Mouse (Mus musculus): Measurements from ENCODE around the gene Dnah17. TPM values are rescaled to one million over a fixed set of nuclear protein-coding genes. Genes with fewer than 3 reads are reported as not detected.

Dnah17 gene
- total and polyA plus RNA-seq, 3 experiments: 0.08 to 0.26 (median 0.11) TPM

DNA sequence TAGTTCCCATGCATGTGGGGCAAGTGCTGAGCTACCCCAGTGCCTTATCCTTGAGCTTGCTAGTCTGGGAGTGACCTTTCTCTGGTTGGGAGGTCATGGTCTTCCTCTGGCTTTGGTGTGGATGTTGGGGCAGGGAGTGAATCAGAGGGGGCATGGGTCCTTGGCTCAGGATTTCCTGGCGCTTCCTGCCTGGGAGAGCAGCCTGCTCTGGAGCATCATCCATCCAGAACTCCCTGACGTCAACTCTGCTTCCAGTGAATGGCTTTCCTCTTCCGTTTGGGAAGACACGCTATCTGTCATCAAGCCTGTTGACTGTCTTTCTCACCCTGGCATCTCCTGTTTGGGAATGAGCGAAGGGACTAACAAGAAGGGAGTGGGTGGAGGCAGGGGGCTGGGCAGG lies 148.0 kb downstream of the Dnah17 start:
- Histone ChIP-seq H3K36me3 (ENCODE audit: control insufficient read depth, insufficient read depth, low read length) (no peaks in the 10 kb centered on the region), H3K4me3 (no peak overlapping the region), H3K9ac (ENCODE audit: low read depth, low read length) (no peak overlapping the region), H3K27me3 (ENCODE audit: control insufficient read depth, insufficient read depth, low read length) (no peaks in the 10 kb centered on the region), H3K4me1 (ENCODE audit: control insufficient read depth, insufficient read depth, low read length) (no peaks in the 10 kb centered on the region), H3K27ac (no peak overlapping the region), H3K79me2 (replicated peaks; ENCODE audit: control insufficient read depth, insufficient read depth, low read length) (no peaks in the 10 kb centered on the region; the same call in 1 of the 2 replicates)
- TF ChIP-seq POLR2A (IDR thresholded peaks at IDR 0.05; ENCODE audit: insufficient read depth, low read depth, low read length) (no peak), EP300 (IDR thresholded peaks at IDR 0.05; ENCODE audit: insufficient read depth, low read depth, low read length) (no peak), CTCF (IDR thresholded peaks at IDR 0.05) (no peak)
- DNase-seq: no peak
- WGBS: 23% methylated on average over 5 of the region's 5 CpGs
- intact Hi-C loops (cut with DNase I): no loop called here

DNA sequence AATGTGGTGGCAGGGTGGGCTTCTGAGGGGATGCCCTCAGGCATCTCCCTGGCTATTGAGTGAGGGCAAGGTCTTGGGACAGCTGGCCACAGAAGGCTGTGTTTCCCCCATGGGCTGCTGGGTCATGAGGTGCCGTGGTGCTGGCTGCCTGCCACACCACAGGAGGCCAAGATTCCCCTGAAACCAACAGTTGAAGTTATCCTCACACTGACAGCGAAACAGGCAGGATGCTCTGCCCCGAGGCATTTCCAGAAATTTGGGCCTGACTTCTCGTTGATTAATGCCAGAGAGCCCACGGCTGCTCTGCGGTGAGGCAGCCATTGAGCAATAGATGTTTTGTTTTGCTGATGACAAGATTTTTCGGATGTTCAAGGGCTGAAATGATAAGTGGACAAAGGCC lies 151.0 kb downstream of the Dnah17 start:
- H3K4me1 ChIP-seq (ENCODE audit: control insufficient read depth, insufficient read depth, low read length): peaks cover 6% of the 10 kb centered on the region
- H3K27ac ChIP-seq: no peak overlapping the region
- DNase-seq: peak in 1 of 2 experiments; percentile 19
- TF ChIP-seq EP300 (IDR thresholded peaks at IDR 0.05; ENCODE audit: insufficient read depth, low read depth, low read length) (no peak), CTCF (IDR thresholded peaks at IDR 0.05) (no peak), POLR2A (IDR thresholded peaks at IDR 0.05; ENCODE audit: insufficient read depth, low read depth, low read length) (no peak)
- no peak overlapping the region for H3K4me3 ChIP-seq
- intact Hi-C loops (cut with DNase I): no loop called here
- no peaks in the 10 kb centered on the region for H3K27me3 ChIP-seq (ENCODE audit: control insufficient read depth, insufficient read depth, low read length)
- H3K9ac ChIP-seq (ENCODE audit: low read depth, low read length): no peak overlapping the region
- WGBS: 49% methylated on average over 7 of the region's 7 CpGs
- H3K36me3 ChIP-seq (ENCODE audit: control insufficient read depth, insufficient read depth, low read length): no peaks in the 10 kb centered on the region
- H3K79me2 ChIP-seq (replicated peaks; ENCODE audit: control insufficient read depth, insufficient read depth, low read length): no peaks in the 10 kb centered on the region

DNA sequence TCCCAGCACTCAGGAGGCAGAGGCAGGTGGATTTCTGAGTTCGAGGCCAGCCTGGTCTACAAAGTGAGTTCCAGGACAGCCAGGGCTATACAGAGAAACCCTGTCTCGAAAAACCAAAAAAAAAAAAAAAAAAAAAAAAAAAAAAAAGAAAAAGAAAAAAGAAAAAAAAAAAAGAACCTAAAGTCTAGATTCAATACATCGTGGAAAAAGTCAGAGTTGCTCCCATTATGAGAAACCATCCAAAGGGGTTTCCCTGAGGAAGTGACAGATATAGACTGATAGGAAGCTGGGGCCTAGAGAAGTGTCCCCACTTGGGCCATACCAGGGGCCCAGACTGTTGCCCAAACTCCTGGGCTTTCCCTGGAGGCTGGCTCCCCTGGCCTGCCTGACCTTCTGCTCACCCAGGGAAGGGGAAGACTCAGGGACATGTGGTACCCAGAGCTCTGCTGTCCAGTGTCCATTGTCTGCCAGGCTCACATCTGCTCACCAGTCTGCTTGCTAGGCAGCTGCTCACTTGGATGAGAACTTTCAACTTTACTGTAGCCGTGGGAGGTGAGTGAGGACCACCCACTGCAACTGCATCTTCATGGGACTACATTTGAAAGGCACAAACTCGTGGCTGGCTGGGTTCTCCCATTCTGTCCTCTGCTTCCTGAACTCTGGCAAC lies 152.6 kb downstream of the Dnah17 start:
- no peak for DNase-seq
- Histone ChIP-seq H3K4me1 (ENCODE audit: control insufficient read depth, insufficient read depth, low read length) (peaks cover 7% of the 10 kb centered on the region), H3K9ac (ENCODE audit: low read depth, low read length) (no peak overlapping the region), H3K27me3 (ENCODE audit: control insufficient read depth, insufficient read depth, low read length) (no peaks in the 10 kb centered on the region), H3K79me2 (replicated peaks; ENCODE audit: control insufficient read depth, insufficient read depth, low read length) (no peaks in the 10 kb centered on the region), H3K4me3 (no peak overlapping the region), H3K27ac (no peak overlapping the region), H3K36me3 (ENCODE audit: control insufficient read depth, insufficient read depth, low read length) (no peaks in the 10 kb centered on the region)
- 66% methylated on average over 4 of the region's 5 CpGs for WGBS
- intact Hi-C loops (cut with DNase I): no loop called here
- TF ChIP-seq CTCF (IDR thresholded peaks at IDR 0.05) (no peak), POLR2A (IDR thresholded peaks at IDR 0.05; ENCODE audit: insufficient read depth, low read depth, low read length) (no peak), EP300 (IDR thresholded peaks at IDR 0.05; ENCODE audit: insufficient read depth, low read depth, low read length) (no peak)

GRCm38 (mm10) chr11:117976081-117976582 lies 154.3 kb downstream of the Dnah17 start:
- H3K4me3 ChIP-seq: no peak overlapping the region
- peaks cover 7% of the 10 kb centered on the region for H3K4me1 ChIP-seq (ENCODE audit: control insufficient read depth, insufficient read depth, low read length)
- peak; percentile 63 to 78 for DNase-seq
- no peaks in the 10 kb centered on the region for H3K36me3 ChIP-seq (ENCODE audit: control insufficient read depth, insufficient read depth, low read length)
- TF ChIP-seq CTCF (IDR thresholded peaks at IDR 0.05): no peak
- no peak for TF ChIP-seq EP300 (IDR thresholded peaks at IDR 0.05; ENCODE audit: insufficient read depth, low read depth, low read length)
- TF ChIP-seq POLR2A (IDR thresholded peaks at IDR 0.05; ENCODE audit: insufficient read depth, low read depth, low read length): no peak
- no peaks in the 10 kb centered on the region for H3K27me3 ChIP-seq (ENCODE audit: control insufficient read depth, insufficient read depth, low read length)
- intact Hi-C loops (cut with DNase I): no loop called here
- H3K9ac ChIP-seq (ENCODE audit: low read depth, low read length): no peak overlapping the region
- WGBS: 33% methylated on average over 8 of the region's 8 CpGs
- H3K27ac ChIP-seq: no peak overlapping the region
- no peaks in the 10 kb centered on the region for H3K79me2 ChIP-seq (replicated peaks; ENCODE audit: control insufficient read depth, insufficient read depth, low read length)

DNA sequence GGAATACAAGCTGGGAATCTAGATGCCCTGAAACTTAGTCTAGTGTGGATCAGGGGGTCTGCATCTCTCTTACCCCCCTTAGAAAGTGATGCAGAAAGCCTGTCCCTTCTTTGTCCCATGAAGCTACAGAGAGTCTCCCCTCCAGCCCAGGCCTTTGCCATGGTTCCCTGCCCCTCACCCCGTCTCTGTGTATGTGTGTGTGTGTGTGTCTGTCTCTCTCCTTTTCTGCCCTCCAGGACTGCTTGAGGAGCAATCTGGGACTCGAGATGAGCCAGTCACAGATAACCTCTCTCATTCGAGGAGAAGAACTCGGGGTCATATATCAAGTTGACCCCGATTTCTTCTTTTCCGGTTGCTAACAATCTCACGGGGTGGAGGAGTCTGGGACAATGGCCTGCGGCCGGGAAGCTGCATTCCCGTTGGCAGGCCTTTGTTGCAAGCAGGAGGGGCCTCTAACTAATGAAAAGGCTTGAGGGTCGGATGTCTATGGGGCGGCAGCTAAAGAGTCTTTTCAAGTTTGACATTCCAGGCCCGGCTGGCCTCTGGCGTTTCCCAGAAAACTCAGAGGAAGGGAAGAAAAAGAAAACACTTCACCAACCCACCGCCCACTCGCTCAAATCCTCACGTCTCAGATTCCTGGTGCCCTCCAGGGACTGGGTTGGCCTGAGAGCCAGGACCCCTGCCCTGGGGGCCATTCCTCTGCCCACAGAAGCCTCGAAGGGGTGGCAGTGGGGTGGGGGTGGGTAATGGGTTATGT lies 155.0 kb downstream of the Dnah17 start:
- Histone ChIP-seq H3K4me1 (ENCODE audit: control insufficient read depth, insufficient read depth, low read length) (peaks cover 7% of the 10 kb centered on the region), H3K4me3 (no peak overlapping the region), H3K27ac (no peak overlapping the region), H3K79me2 (replicated peaks; ENCODE audit: control insufficient read depth, insufficient read depth, low read length) (no peaks in the 10 kb centered on the region), H3K27me3 (ENCODE audit: control insufficient read depth, insufficient read depth, low read length) (no peaks in the 10 kb centered on the region), H3K36me3 (ENCODE audit: control insufficient read depth, insufficient read depth, low read length) (no peaks in the 10 kb centered on the region), H3K9ac (ENCODE audit: low read depth, low read length) (no peak overlapping the region)
- intact Hi-C loops (cut with DNase I): no loop called here
- TF ChIP-seq CTCF (IDR thresholded peaks at IDR 0.05) (no peak), POLR2A (IDR thresholded peaks at IDR 0.05; ENCODE audit: insufficient read depth, low read depth, low read length) (no peak), EP300 (IDR thresholded peaks at IDR 0.05; ENCODE audit: insufficient read depth, low read depth, low read length) (no peak)
- DNase-seq: no peak
- 49% methylated on average over 18 of the region's 18 CpGs for WGBS

All from heart, adult 2 months (tissue).